Mouse (Mus musculus) heart, postnatal 0 days (tissue): Measurements from ENCODE around the gene Cmah.

ENCODE experiments used
- CTCF ChIP-seq: IDR thresholded peaks from 2 replicates; pipeline ENCODE4 v1.5.1; 2016; ENCODE audit warnings: antibody characterized with exemption, control low read depth, low read depth
- EP300 ChIP-seq: IDR thresholded peaks from 2 replicates; pipeline ENCODE4 v1.6.1; 2016; ENCODE audit warnings: antibody characterized with exemption, low read depth

DNA sequence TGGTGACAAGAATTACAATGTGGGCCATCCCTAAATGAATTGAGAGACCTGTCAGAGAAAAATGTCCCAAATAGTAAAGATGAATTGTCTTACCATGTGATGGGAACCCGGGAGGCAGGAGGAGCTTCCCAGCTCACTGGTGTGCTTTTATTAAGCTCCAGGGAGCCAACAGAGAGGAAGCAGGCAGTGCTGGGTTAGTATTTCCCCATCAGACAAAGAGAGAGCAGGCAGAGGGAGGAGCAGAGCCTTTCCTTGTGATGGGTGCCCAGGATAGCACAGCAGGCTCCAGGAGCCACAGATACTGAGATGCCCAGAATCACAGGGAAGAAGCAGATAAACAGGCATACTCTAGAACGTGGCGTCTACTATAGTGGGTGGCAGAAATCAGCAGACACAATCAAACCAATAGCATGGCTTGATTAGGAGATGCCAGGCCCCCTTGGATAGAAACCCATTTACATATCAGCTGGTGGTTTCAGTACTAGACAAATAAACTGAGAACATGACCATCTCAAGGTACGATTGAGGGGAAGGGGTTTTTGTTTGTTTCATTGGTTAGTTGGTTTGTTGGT lies 87.5 kb downstream of the Cmah start:
- no peak for TF ChIP-seq CTCF
- TF ChIP-seq EP300, result no peak
